8 mouse cellular contexts compared by ENCODE assay signal in the genomic region with DNA sequence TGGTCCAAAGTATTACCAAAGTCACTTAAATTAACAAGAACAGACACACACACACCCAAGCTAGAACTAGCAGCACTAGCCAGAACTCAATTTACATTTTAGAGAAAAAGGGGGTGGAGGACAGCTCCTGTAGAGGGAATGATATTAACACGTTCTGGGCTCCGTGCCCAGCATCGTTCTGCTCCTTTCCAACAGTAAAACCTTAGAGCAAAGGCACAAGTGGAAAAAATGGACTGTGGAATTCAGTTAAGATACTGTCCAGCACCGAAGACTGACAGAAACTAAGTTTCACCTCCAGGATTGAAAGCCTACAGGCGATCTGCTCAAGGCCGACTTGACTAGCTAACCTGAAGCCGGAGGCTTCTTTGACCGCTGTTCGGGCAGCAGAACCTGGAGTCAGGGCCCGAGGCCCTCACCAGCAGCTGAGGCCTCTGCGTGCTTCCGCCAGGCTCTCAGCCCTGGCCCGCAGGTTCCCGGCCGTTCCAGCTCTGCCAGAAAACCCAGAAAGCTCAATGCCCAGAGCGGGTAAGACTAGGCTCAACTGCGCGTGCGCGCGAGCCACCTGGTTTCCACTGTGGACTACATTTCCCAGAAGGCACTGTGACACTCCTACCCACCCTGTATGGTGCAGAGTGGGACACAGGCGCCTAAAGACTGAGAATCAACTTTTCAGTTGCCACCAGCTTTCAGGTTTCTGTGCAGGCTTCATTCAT. TPM values are rescaled to one million over a fixed set of nuclear protein-coding genes. Genes with fewer than 3 reads are reported as not detected.
DNase-seq lines count a peak whose midpoint lies in the region; ATAC-seq and TF ChIP-seq lines count a peak whose summit lies in the region.

A gene (minus strand): TSS at position 530 of the 713 bp plus-strand sequence.

- 23% methylated on average over 22 of the region's 22 CpGs for WGBS in forebrain, embryonic 12.5 days
- 13% methylated on average over 22 of the region's 22 CpGs for WGBS in heart, embryonic 16.5 days
- WGBS in liver, embryonic 12.5 days (ENCODE audit: insufficient replicate concordance), result 29% methylated on average over 22 of the region's 22 CpGs
- WGBS in neural tube, embryonic 12.5 days, result 24% methylated on average over 22 of the region's 22 CpGs
- 15% methylated on average over 22 of the region's 22 CpGs for WGBS in stomach, postnatal 0 days

- TF ChIP-seq EP300 in stomach, postnatal 0 days (optimal IDR thresholded peaks at IDR 0.05), result no peak

- H3K27me3 ChIP-seq in forebrain, embryonic 12.5 days, result peaks cover 6% of the 10 kb centered on the region; the same call in 1 of the 2 replicates
- H3K27me3 ChIP-seq in heart, embryonic 16.5 days (ENCODE audit: control insufficient read depth, insufficient read depth, low read length), result no peaks in the 10 kb centered on the region
- peaks cover 3% of the 10 kb centered on the region; the same call in 1 of the 2 replicates for H3K27me3 ChIP-seq in liver, embryonic 12.5 days (replicated peaks)
- H3K27me3 ChIP-seq in neural tube, embryonic 12.5 days (replicated peaks), result no peaks in the 10 kb centered on the region; the same call in 1 of the 2 replicates
- H3K27me3 ChIP-seq in stomach, postnatal 0 days (ENCODE audit: control insufficient read depth, insufficient read depth, low read length), result no peaks in the 10 kb centered on the region

- DNase-seq in CD4-positive, CD25-positive, alpha-beta regulatory T cell, adult 2 months (ENCODE audit: low read depth, low spot score), result peak; percentile 89
- peak; percentile 72 for DNase-seq in c-Kit-positive CD71-negative TER-119-negative erythroid progenitor cells, embryonic 14.5 days (ENCODE audit: low read depth)
- peak; percentile 96 to 97 for DNase-seq in kidney, postnatal 25 days
- DNase-seq in stomach, postnatal 0 days (ENCODE audit: low spot score), result peak; percentile 92

- TF ChIP-seq CTCF in stomach, postnatal 0 days (IDR thresholded peaks at IDR 0.05; ENCODE audit: low read depth), result no peak

- no peaks in the 10 kb centered on the region for H3K36me3 ChIP-seq in forebrain, embryonic 12.5 days (replicated peaks)
- H3K36me3 ChIP-seq in heart, embryonic 16.5 days (ENCODE audit: control insufficient read depth, insufficient read depth), result no peaks in the 10 kb centered on the region
- H3K36me3 ChIP-seq in liver, embryonic 12.5 days, result no peaks in the 10 kb centered on the region
- no peaks in the 10 kb centered on the region for H3K36me3 ChIP-seq in neural tube, embryonic 12.5 days
- H3K36me3 ChIP-seq in stomach, postnatal 0 days (ENCODE audit: control insufficient read depth, insufficient read depth, low read length), result no peaks in the 10 kb centered on the region

- H3K9me3 ChIP-seq in forebrain, embryonic 12.5 days, result no peaks in the 10 kb centered on the region
- H3K9me3 ChIP-seq in heart, embryonic 16.5 days (replicated peaks; ENCODE audit: control insufficient read depth, low read length), result no peaks in the 10 kb centered on the region
- no peaks in the 10 kb centered on the region for H3K9me3 ChIP-seq in liver, embryonic 12.5 days (replicated peaks)
- no peaks in the 10 kb centered on the region for H3K9me3 ChIP-seq in neural tube, embryonic 12.5 days
- H3K9me3 ChIP-seq in stomach, postnatal 0 days (ENCODE audit: control insufficient read depth, low read length), result no peaks in the 10 kb centered on the region

- peak; percentile 97 for ATAC-seq in forebrain, embryonic 12.5 days (ENCODE audit: low FRiP score)
- peak; percentile 98 for ATAC-seq in heart, embryonic 16.5 days (replicated peaks; ENCODE audit: extremely low read depth, insufficient read depth, low FRiP score)
- peak; percentile 79 for ATAC-seq in liver, embryonic 12.5 days
- peak; percentile 95 for ATAC-seq in neural tube, embryonic 12.5 days (ENCODE audit: low FRiP score, low read depth)
- peak; percentile 92 for ATAC-seq in stomach, postnatal 0 days (ENCODE audit: low FRiP score, low TSS enrichment)

- H3K4me3 ChIP-seq in forebrain, embryonic 12.5 days (replicated peaks), result peak within 1 kb of the TSS; percentile 44
- H3K4me3 ChIP-seq in heart, embryonic 16.5 days (ENCODE audit: low read length), result peak within 1 kb of the TSS; percentile 57
- peak within 1 kb of the TSS; percentile 48 for H3K4me3 ChIP-seq in liver, embryonic 12.5 days
- H3K4me3 ChIP-seq in neural tube, embryonic 12.5 days, result peak within 1 kb of the TSS; percentile 43
- H3K4me3 ChIP-seq in stomach, postnatal 0 days (ENCODE audit: low read depth, low read length), result peak within 1 kb of the TSS; percentile 38

- peak within 1 kb of the TSS; percentile 73 for H3K27ac ChIP-seq in forebrain, embryonic 12.5 days
- peak within 1 kb of the TSS; percentile 94 for H3K27ac ChIP-seq in heart, embryonic 16.5 days (ENCODE audit: low read length)
- H3K27ac ChIP-seq in liver, embryonic 12.5 days, result no peak within 1 kb of the TSS
- H3K27ac ChIP-seq in neural tube, embryonic 12.5 days, result no peak within 1 kb of the TSS
- peak within 1 kb of the TSS; percentile 87 for H3K27ac ChIP-seq in stomach, postnatal 0 days (replicated peaks)

- H3K4me1 ChIP-seq in forebrain, embryonic 12.5 days, result peaks cover 15% of the 10 kb centered on the region; the same call in 1 of the 2 replicates
- peaks cover 6% of the 10 kb centered on the region for H3K4me1 ChIP-seq in heart, embryonic 16.5 days (ENCODE audit: control insufficient read depth, insufficient read depth, low read length)
- no peaks in the 10 kb centered on the region for H3K4me1 ChIP-seq in liver, embryonic 12.5 days
- H3K4me1 ChIP-seq in neural tube, embryonic 12.5 days, result no peaks in the 10 kb centered on the region
- no peaks in the 10 kb centered on the region for H3K4me1 ChIP-seq in stomach, postnatal 0 days (replicated peaks; ENCODE audit: control insufficient read depth, insufficient read depth)

- H3K9ac ChIP-seq in forebrain, embryonic 12.5 days, result peak within 1 kb of the TSS; percentile 69
- H3K9ac ChIP-seq in heart, embryonic 16.5 days (ENCODE audit: low read length), result peak within 1 kb of the TSS; percentile 82
- H3K9ac ChIP-seq in liver, embryonic 12.5 days, result peak within 1 kb of the TSS; percentile 56
- peak within 1 kb of the TSS; percentile 57 for H3K9ac ChIP-seq in neural tube, embryonic 12.5 days
- peak within 1 kb of the TSS; percentile 68 for H3K9ac ChIP-seq in stomach, postnatal 0 days (ENCODE audit: low read length)

- H3K4me2 ChIP-seq in forebrain, embryonic 12.5 days, result peak within 1 kb of the TSS; percentile 66
- H3K4me2 ChIP-seq in heart, embryonic 16.5 days (ENCODE audit: low read depth, low read length), result peak within 1 kb of the TSS; percentile 85
- H3K4me2 ChIP-seq in liver, embryonic 12.5 days, result peak within 1 kb of the TSS; percentile 71
- peak within 1 kb of the TSS; percentile 67 for H3K4me2 ChIP-seq in neural tube, embryonic 12.5 days (replicated peaks)
- H3K4me2 ChIP-seq in stomach, postnatal 0 days (replicated peaks; ENCODE audit: low read depth), result peak within 1 kb of the TSS; percentile 68

RNA-seq across cellular contexts. Expression of the gene that starts here (rescaled TPM):
- polyA plus RNA-seq in forebrain, embryonic 12.5 days (2016; fragmentation: Nextera tagmentation; extraction: Ambion mirVana), result 1.3 TPM in 2 replicates
- polyA plus RNA-seq in heart, embryonic 16.5 days (2015; fragmentation: Nextera tagmentation; extraction: Ambion mirVana), result 0.35 and 0.72 TPM in 2 replicates
- 0.07 and 0.17 TPM in 2 replicates for polyA plus RNA-seq in liver, embryonic 12.5 days (2016; fragmentation: Nextera tagmentation; extraction: Ambion mirVana)
- polyA plus RNA-seq in neural tube, embryonic 12.5 days (2016; fragmentation: Nextera tagmentation; extraction: Ambion mirVana), result 1.1 and 1.5 TPM in 2 replicates
- 0.30 and 0.31 TPM in 2 replicates for polyA plus RNA-seq in stomach, postnatal 0 days (2015; fragmentation: Nextera tagmentation; extraction: Ambion mirVana)

Comparison
In these comparisons a context has a peak if more than half of its experiments do, and no peak if none do; other contexts are left out.
1. Peak in ATAC-seq, H3K4me3 ChIP-seq, H3K27ac ChIP-seq, H3K9ac ChIP-seq and H3K4me2 ChIP-seq in heart, embryonic 16.5 days; RNA of the gene not detected or under 1 TPM.
2. Peak in ATAC-seq, H3K4me3 ChIP-seq, H3K9ac ChIP-seq and H3K4me2 ChIP-seq in liver, embryonic 12.5 days; RNA of the gene not detected or under 1 TPM.
3. Peak in DNase-seq, ATAC-seq, H3K4me3 ChIP-seq, H3K27ac ChIP-seq, H3K9ac ChIP-seq and H3K4me2 ChIP-seq in stomach, postnatal 0 days; RNA of the gene not detected or under 1 TPM.